ENCODE assay signal across 9 mouse cellular contexts in genomic region chr11:45736561-45736960, GRCm38 (mm10).
DNase-seq lines count a peak whose midpoint lies in the region; ATAC-seq and TF ChIP-seq lines count a peak whose summit lies in the region.
"Had no signal": no experiment of that assay in that cellular context is flagged by ENCODE, and none has a peak within 500 bp of the region (broad histone marks: within the 10 kb centered on the region; RNA-seq: fewer than 3 reads in every experiment).

No protein-coding gene starts in this region.

- H3K4me3 ChIP-seq in kidney, embryonic 14.5 days (ENCODE audit: low read length), result no peak overlapping the region
- no peak overlapping the region for H3K4me3 ChIP-seq in heart, postnatal 0 days (ENCODE audit: low read depth, low read length)

- no peak for DNase-seq in kidney, adult 9 months
- DNase-seq in 416B (ENCODE audit: low read depth) (peak; percentile 19), ES-CJ7 (ENCODE audit: low read depth, low spot score) (peak; percentile 23)
- peak; percentile 10 for DNase-seq in heart, postnatal 0 days (ENCODE audit: low spot score)
- DNase-seq in urinary bladder, postnatal 36 days (ENCODE audit: low spot score in 2 of 2), result no peak
- DNase-seq in cerebellum, adult 9-11 months, result no peak

- WGBS in kidney, embryonic 14.5 days, result 39% methylated on average over 3 of the region's 3 CpGs
- WGBS in heart, postnatal 0 days, result 40% methylated on average over 3 of the region's 3 CpGs

- no peak overlapping the region for H3K9ac ChIP-seq in kidney, embryonic 14.5 days (ENCODE audit: low read depth, low read length)
- no peak overlapping the region for H3K9ac ChIP-seq in heart, postnatal 0 days (replicated peaks; ENCODE audit: low read depth, low read length)

- H3K4me1 ChIP-seq in kidney, embryonic 14.5 days (ENCODE audit: control insufficient read depth, insufficient read depth, low read length), result no peaks in the 10 kb centered on the region
- no peaks in the 10 kb centered on the region for H3K4me1 ChIP-seq in heart, postnatal 0 days (ENCODE audit: control insufficient read depth, insufficient read depth)

- no peak overlapping the region for H3K4me2 ChIP-seq in kidney, embryonic 14.5 days (replicated peaks; ENCODE audit: low read depth, low read length)
- no peak overlapping the region for H3K4me2 ChIP-seq in heart, postnatal 0 days (ENCODE audit: low read depth, low read length)

- H3K27me3 ChIP-seq in kidney, embryonic 14.5 days (ENCODE audit: control insufficient read depth, insufficient read depth, low read length), result no peaks in the 10 kb centered on the region
- H3K27me3 ChIP-seq in heart, postnatal 0 days (ENCODE audit: control insufficient read depth, insufficient read depth, low read length), result no peaks in the 10 kb centered on the region

- ATAC-seq in kidney, embryonic 14.5 days (ENCODE audit: low FRiP score, low TSS enrichment), result peak; percentile 49; the same call in 1 of the 2 replicates
- ATAC-seq in heart, postnatal 0 days (ENCODE audit: insufficient read depth, low read depth), result no peak
- ATAC-seq in megakaryocyte, adult 5-6 weeks (ENCODE audit: poor library complexity, severe bottlenecking), result no peak

- H3K9me3 ChIP-seq in kidney, embryonic 14.5 days (ENCODE audit: control insufficient read depth, low read length), result no peaks in the 10 kb centered on the region
- H3K9me3 ChIP-seq in heart, postnatal 0 days (replicated peaks; ENCODE audit: control insufficient read depth, low read length), result no peaks in the 10 kb centered on the region

- peak; percentile 44 for TF ChIP-seq CTCF in heart, postnatal 0 days (IDR thresholded peaks at IDR 0.05; ENCODE audit: low read depth)

- H3K27ac ChIP-seq in kidney, embryonic 14.5 days (ENCODE audit: low read depth, low read length), result no peak overlapping the region
- no peak overlapping the region for H3K27ac ChIP-seq in heart, postnatal 0 days (ENCODE audit: low read depth)
- H3K27ac ChIP-seq: macrophage had no signal

- no peaks in the 10 kb centered on the region for H3K36me3 ChIP-seq in kidney, embryonic 14.5 days (ENCODE audit: control insufficient read depth, insufficient read depth, low read length)
- no peaks in the 10 kb centered on the region for H3K36me3 ChIP-seq in heart, postnatal 0 days (replicated peaks; ENCODE audit: control insufficient read depth, insufficient read depth, low read length)

- no peak for TF ChIP-seq EP300 in heart, postnatal 0 days (IDR thresholded peaks at IDR 0.05; ENCODE audit: low read depth)

Comparison
In these comparisons a context has a peak if more than half of its experiments do, and no peak if none do; other contexts are left out.
1. DNase-seq: peak in 416B (single experiment), ES-CJ7 (single experiment) and heart, postnatal 0 days (single experiment); none in kidney, adult 9 months (single experiment), urinary bladder, postnatal 36 days (0 of 2) and cerebellum, adult 9-11 months (single experiment).